Mouse (Mus musculus): ENCODE measurements at regions not wholly inside any gene's neighbourhood (a gene's known extent, or its start where the extent isn't known, plus 50 kb on each side); places are given as distances from the start of the nearest gene placed in this dataset.

DNA sequence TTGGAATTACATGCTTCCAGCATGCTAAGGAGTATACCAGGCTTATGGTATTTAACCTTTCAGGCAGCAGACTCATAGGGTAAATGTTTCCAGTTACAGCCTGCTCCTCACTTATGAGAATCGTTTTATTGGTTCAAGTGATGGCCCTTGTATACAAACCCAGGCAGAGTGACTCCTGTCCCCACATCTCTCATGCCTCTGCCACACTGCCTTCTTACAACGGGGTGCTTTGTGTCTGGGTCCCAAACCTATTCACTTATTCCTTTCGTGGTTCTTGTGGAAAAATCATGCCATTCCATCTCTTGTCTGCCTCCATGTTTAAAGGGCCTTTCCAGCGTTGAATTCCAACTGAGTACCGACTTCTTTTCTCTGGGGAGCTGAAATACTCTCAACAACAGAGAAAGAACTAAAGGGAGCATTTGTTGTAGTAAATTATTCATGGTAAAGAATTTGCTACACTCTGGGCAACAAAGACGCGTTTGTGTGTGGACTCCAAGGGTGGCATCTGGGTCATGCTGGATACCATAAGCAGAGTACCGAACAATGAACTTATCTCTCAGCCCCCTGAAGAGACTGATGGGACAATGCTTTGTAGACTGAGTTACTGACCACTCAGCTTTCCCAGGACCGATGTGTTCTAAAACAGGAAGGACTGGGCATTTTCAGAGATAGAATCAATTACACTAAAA is 291.6 kb downstream of the Pten start:
- Histone ChIP-seq H3K36me3 (ENCODE audit: control insufficient read depth, insufficient read depth, low read length, poor library complexity, severe bottlenecking) (no peaks in the 10 kb centered on the region), H3K4me3 (ENCODE audit: low read depth, low read length) (no peak overlapping the region), H3K4me1 (ENCODE audit: control insufficient read depth, insufficient read depth, low read length) (no peaks in the 10 kb centered on the region), H3K27ac (ENCODE audit: insufficient read depth, low read length) (no peak overlapping the region), H3K9me3 (replicated peaks; ENCODE audit: control insufficient read depth, insufficient read depth, low read length, poor library complexity, severe bottlenecking) (no peaks in the 10 kb centered on the region), H3K27me3 (ENCODE audit: control insufficient read depth, insufficient read depth, low read length, poor library complexity, severe bottlenecking) (no peaks in the 10 kb centered on the region), H3K9ac (ENCODE audit: low read depth, poor library complexity, severe bottlenecking) (no peak overlapping the region)
- TF ChIP-seq POLR2A (IDR thresholded peaks at IDR 0.05; ENCODE audit: insufficient read depth, low read length) (no peak), EP300 (IDR thresholded peaks at IDR 0.05; ENCODE audit: insufficient read depth, low read depth, low read length) (no peak), CTCF (IDR thresholded peaks at IDR 0.05; ENCODE audit: low read depth, low read length) (no peak)

- Histone ChIP-seq H3K9ac (ENCODE audit: low read depth, poor library complexity, severe bottlenecking) (no peak overlapping the region), H3K9me3 (replicated peaks; ENCODE audit: control insufficient read depth, insufficient read depth, low read length, poor library complexity, severe bottlenecking) (no peaks in the 10 kb centered on the region), H3K36me3 (ENCODE audit: control insufficient read depth, insufficient read depth, low read length, poor library complexity, severe bottlenecking) (no peaks in the 10 kb centered on the region), H3K4me1 (ENCODE audit: control insufficient read depth, insufficient read depth, low read length) (no peaks in the 10 kb centered on the region), H3K27ac (ENCODE audit: insufficient read depth, low read length) (no peak overlapping the region), H3K27me3 (ENCODE audit: control insufficient read depth, insufficient read depth, low read length, poor library complexity, severe bottlenecking) (no peaks in the 10 kb centered on the region), H3K4me3 (ENCODE audit: low read depth, low read length) (no peak overlapping the region)
- TF ChIP-seq POLR2A (IDR thresholded peaks at IDR 0.05; ENCODE audit: insufficient read depth, low read length) (no peak), EP300 (IDR thresholded peaks at IDR 0.05; ENCODE audit: insufficient read depth, low read depth, low read length) (no peak), CTCF (IDR thresholded peaks at IDR 0.05; ENCODE audit: low read depth, low read length) (no peak)
Measured at GRCm38 (mm10) chr19:33053199-33053867, 296.0 kb downstream of the Pten start.

DNA sequence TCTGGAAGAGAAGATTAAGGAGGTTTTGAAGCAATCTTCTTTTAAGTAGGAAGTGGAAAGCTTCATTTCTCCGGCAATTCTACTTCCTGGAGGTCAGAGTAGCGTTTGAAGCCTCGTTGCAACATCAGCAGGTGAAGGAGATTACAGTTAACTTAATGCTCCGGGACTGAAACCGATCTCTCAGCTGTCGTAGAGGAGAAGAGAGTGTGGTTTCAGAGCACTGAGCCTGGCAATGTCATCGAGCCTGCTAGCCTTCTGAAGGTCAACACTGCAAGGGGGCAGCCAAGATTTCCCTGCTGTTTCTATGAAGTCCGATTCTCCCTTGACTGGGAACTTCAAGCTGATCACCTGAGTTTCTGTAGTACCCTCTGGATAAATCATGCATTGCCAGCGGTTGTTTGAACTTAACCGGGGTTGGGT is 299.1 kb downstream of the Pten start:
- no peaks in the 10 kb centered on the region for H3K9me3 ChIP-seq (replicated peaks; ENCODE audit: control insufficient read depth, insufficient read depth, low read length, poor library complexity, severe bottlenecking)
- H3K4me1 ChIP-seq (ENCODE audit: control insufficient read depth, insufficient read depth, low read length) = no peaks in the 10 kb centered on the region
- H3K27ac ChIP-seq (ENCODE audit: insufficient read depth, low read length) = no peak overlapping the region
- no peaks in the 10 kb centered on the region for H3K36me3 ChIP-seq (ENCODE audit: control insufficient read depth, insufficient read depth, low read length, poor library complexity, severe bottlenecking)
- no peak overlapping the region for H3K4me3 ChIP-seq (ENCODE audit: low read depth, low read length)
- H3K27me3 ChIP-seq (ENCODE audit: control insufficient read depth, insufficient read depth, low read length, poor library complexity, severe bottlenecking) = no peaks in the 10 kb centered on the region
- no peak overlapping the region for H3K9ac ChIP-seq (ENCODE audit: low read depth, poor library complexity, severe bottlenecking)
- TF ChIP-seq EP300 (IDR thresholded peaks at IDR 0.05; ENCODE audit: insufficient read depth, low read depth, low read length) = no peak
- TF ChIP-seq CTCF (IDR thresholded peaks at IDR 0.05; ENCODE audit: low read depth, low read length) = no peak
- TF ChIP-seq POLR2A (IDR thresholded peaks at IDR 0.05; ENCODE audit: insufficient read depth, low read length) = no peak

DNA sequence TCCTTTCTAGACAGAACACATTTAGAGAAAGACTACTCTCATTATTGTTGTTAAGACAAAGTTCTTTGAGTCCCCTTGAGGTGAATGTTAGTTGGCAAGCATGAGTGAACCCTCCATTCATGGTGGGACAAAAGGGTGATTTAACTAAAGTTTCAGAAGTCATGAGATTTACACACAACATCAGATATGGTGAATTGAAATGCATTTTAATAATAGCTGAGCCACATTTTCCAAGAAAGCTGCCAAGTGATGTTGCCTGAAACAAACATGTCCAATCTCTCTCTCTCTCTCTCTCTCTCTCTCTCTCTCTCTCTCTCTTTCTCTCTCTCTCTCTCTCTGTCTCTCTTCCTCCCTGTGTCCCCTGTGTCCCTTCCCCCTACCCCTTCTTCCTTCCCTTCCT is 303.7 kb downstream of the Pten start:
- H3K9me3 ChIP-seq (replicated peaks; ENCODE audit: control insufficient read depth, insufficient read depth, low read length, poor library complexity, severe bottlenecking) = no peaks in the 10 kb centered on the region
- TF ChIP-seq CTCF (IDR thresholded peaks at IDR 0.05; ENCODE audit: low read depth, low read length) (no peak), POLR2A (IDR thresholded peaks at IDR 0.05; ENCODE audit: insufficient read depth, low read length) (no peak)
- H3K27me3 ChIP-seq (ENCODE audit: control insufficient read depth, insufficient read depth, low read length, poor library complexity, severe bottlenecking) = no peaks in the 10 kb centered on the region
- H3K4me3 ChIP-seq (ENCODE audit: low read depth, low read length) = no peak overlapping the region
- H3K36me3 ChIP-seq (ENCODE audit: control insufficient read depth, insufficient read depth, low read length, poor library complexity, severe bottlenecking) = no peaks in the 10 kb centered on the region
- H3K27ac ChIP-seq (ENCODE audit: insufficient read depth, low read length) = no peak overlapping the region
- no peaks in the 10 kb centered on the region for H3K4me1 ChIP-seq (ENCODE audit: control insufficient read depth, insufficient read depth, low read length)
- no peak overlapping the region for H3K9ac ChIP-seq (ENCODE audit: low read depth, poor library complexity, severe bottlenecking)

DNA sequence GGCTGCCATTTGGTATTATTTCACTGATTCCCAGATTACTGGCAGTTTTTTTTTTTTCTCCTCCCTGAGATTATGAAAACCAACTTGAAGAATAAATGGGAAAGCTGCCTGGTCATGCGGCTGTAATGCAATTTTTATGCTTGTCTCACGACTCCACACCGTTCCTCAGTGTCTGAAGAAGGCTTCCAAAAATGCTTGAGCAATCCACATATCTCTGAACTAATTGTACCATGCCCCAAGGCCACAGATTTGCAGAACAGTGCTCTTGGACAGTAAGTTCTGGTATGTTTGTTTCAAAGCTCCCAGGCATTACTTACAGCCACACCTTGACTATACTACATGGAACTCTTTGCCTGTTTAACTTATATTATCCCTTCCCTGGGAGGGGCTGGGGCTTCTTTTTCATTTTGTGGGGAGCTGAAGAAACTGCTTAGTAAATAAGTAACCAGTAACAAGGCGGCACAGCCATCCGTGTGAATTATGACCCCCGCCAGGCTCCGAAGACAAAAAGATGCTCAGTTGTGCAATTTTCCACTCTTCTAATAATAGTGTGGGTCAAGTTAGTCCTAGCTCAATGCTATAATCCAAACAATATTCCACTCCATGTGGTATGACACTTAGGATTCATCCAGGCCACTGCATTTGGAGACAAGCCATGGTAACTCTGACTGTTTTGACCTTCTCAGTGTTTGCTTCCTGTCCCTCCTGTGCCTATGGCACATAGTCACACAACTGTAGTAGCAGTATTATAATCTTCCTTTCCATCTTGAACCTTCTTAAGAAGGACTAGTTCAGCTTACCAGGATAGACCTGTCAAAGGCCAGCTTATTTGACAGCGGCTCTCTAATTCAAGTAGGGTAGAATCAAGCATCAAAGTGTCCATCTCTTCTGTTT is 305.1 kb downstream of the Pten start:
- no peaks in the 10 kb centered on the region for H3K36me3 ChIP-seq (ENCODE audit: control insufficient read depth, insufficient read depth, low read length, poor library complexity, severe bottlenecking)
- no peak overlapping the region for H3K4me3 ChIP-seq (ENCODE audit: low read depth, low read length)
- H3K27ac ChIP-seq (ENCODE audit: insufficient read depth, low read length) = no peak overlapping the region
- H3K27me3 ChIP-seq (ENCODE audit: control insufficient read depth, insufficient read depth, low read length, poor library complexity, severe bottlenecking) = no peaks in the 10 kb centered on the region
- TF ChIP-seq POLR2A (IDR thresholded peaks at IDR 0.05; ENCODE audit: insufficient read depth, low read length) (no peak), EP300 (IDR thresholded peaks at IDR 0.05; ENCODE audit: insufficient read depth, low read depth, low read length) (no peak), CTCF (IDR thresholded peaks at IDR 0.05; ENCODE audit: low read depth, low read length) (no peak)
- H3K9me3 ChIP-seq (replicated peaks; ENCODE audit: control insufficient read depth, insufficient read depth, low read length, poor library complexity, severe bottlenecking) = no peaks in the 10 kb centered on the region
- H3K4me1 ChIP-seq (ENCODE audit: control insufficient read depth, insufficient read depth, low read length) = no peaks in the 10 kb centered on the region
- H3K9ac ChIP-seq (ENCODE audit: low read depth, poor library complexity, severe bottlenecking) = no peak overlapping the region

Data from ES-Bruce4 (cell line).